Mouse (Mus musculus) lung, postnatal 0 days (tissue): Measurements from ENCODE around the gene AU018091. TPM values are rescaled to one million over a fixed set of nuclear protein-coding genes. Genes with fewer than 3 reads are reported as not detected.
"Not testable (repeated sequence)": the region's sequence is repeated elsewhere in the genome, so short reads cannot be mapped to it uniquely, and the experiment has no call there.

Source experiments
- ATAC-seq: fragments of 200-750 bp; cut with Nextera tagmentation; 2 replicates; pipeline ENCODE4 v1.8.0; 2017; ENCODE audit warnings: moderate library complexity
- DNase-seq: peaks from one replicate; pipeline ENCODE4 v3.0.0-alpha.2; 2016; ENCODE audit warnings: low spot score
- H3K27ac ChIP-seq: fragments of 300-500 bp; sonication (generic); 2 replicates; pipeline ENCODE4 v1.5.1; 2014; ENCODE audit warnings: antibody characterized with exemption, mild to moderate bottlenecking, low read length, mixed read lengths
- H3K27me3 ChIP-seq: fragments of 300-500 bp; sonication (generic); replicated peaks from 2 replicates; pipeline ENCODE4 v1.6.1; 2014; ENCODE audit warnings: low read length, mixed read lengths; ENCODE audit not compliant: insufficient read depth
- H3K36me3 ChIP-seq: fragments of 300-500 bp; sonication (generic); 2 replicates; pipeline ENCODE4 v1.6.1; 2014; ENCODE audit warnings: low read length, mixed read lengths; ENCODE audit not compliant: insufficient read depth
- H3K4me1 ChIP-seq: fragments of 300-500 bp; sonication (generic); 2 replicates; pipeline ENCODE4 v1.6.1; 2014; ENCODE audit warnings: antibody characterized with exemption, low read depth, low read length, mixed read lengths; ENCODE audit not compliant: insufficient read depth
- H3K4me2 ChIP-seq: fragments of 300-500 bp; sonication (generic); replicated peaks from 2 replicates; pipeline ENCODE4 v1.6.1; 2014; ENCODE audit warnings: low read depth, mild to moderate bottlenecking, low read length, moderate library complexity, mixed read lengths
- H3K4me3 ChIP-seq: fragments of 300-500 bp; sonication (generic); 2 replicates; pipeline ENCODE4 v1.5.1; 2014; ENCODE audit warnings: low read depth, low read length
- H3K9ac ChIP-seq: fragments of 300-500 bp; sonication (generic); replicated peaks from 2 replicates; pipeline ENCODE4 v1.6.1; 2014; ENCODE audit warnings: low read depth, mild to moderate bottlenecking
- H3K9me3 ChIP-seq: fragments of 300-500 bp; sonication (generic); 2 replicates; pipeline ENCODE4 v1.6.1; 2016; ENCODE audit warnings: low read length, mixed read lengths
- CTCF ChIP-seq: IDR thresholded peaks from 2 replicates; pipeline ENCODE4 v1.5.1; 2016; ENCODE audit warnings: antibody characterized with exemption, mild to moderate bottlenecking
- EP300 ChIP-seq: IDR thresholded peaks from 2 replicates; pipeline ENCODE4 v1.6.1; 2016; ENCODE audit warnings: antibody characterized with exemption, mild to moderate bottlenecking, control low read depth
- WGBS: fragments of 180-500 bp; shearing (Covaris S2); extraction: QIAGEN DNeasy Blood & Tissue Kit; methylation state at CpG from one replicate; pipeline ENCODE4 v1.1.7; 2014; 5-methylcytosine and 5-hydroxymethylcytosine counted together
- polyA plus RNA-seq: library from polyadenylated mRNA; unstranded; fragments of >200 nt; fragmentation: Nextera tagmentation; extraction: Ambion mirVana; gene quantifications from 2 replicates; pipeline ENCODE4 v1.2.1, GENCODE M21; 2015

AU018091 gene
- polyA plus RNA-seq, 1 experiment from 2014 or later, result 0.14 TPM

GRCm38 (mm10) chr7:3184394-3184793 is 15.4 kb upstream of the AU018091 start:
- DNase-seq (no peak), ATAC-seq (no peak)
- Histone ChIP-seq H3K9ac (no peak overlapping the region), H3K4me2 (no peak overlapping the region), H3K4me1 (no peaks in the 10 kb centered on the region), H3K9me3 (no peaks in the 10 kb centered on the region), H3K27me3 (no peaks in the 10 kb centered on the region), H3K27ac (no peak overlapping the region), H3K36me3 (no peaks in the 10 kb centered on the region), H3K4me3 (no peak overlapping the region)
- 35% methylated on average over 4 of the region's 4 CpGs for WGBS
- TF ChIP-seq CTCF, result peak; percentile 59
- TF ChIP-seq EP300, result no peak

- 86% methylated on average over 21 of the region's 24 CpGs for WGBS
- ATAC-seq, H3K9me3 ChIP-seq, H3K4me3 ChIP-seq, H3K4me2 ChIP-seq, DNase-seq, H3K27ac ChIP-seq, H3K27me3 ChIP-seq, H3K9ac ChIP-seq, H3K4me1 ChIP-seq, H3K36me3 ChIP-seq: not testable (repeated sequence)
Measured at GRCm38 (mm10) chr7:3180958-3181357, 12.0 kb upstream of the AU018091 start.

GRCm38 (mm10) chr7:3168296-3168695 is 707 bp downstream of the AU018091 start:
- H3K9me3 ChIP-seq, result no peaks in the 10 kb centered on the region
- DNase-seq (peak; percentile 34), ATAC-seq (peak; percentile 35; the same call in 1 of the 2 replicates)
- H3K4me2 ChIP-seq, result no peak overlapping the region
- no peaks in the 10 kb centered on the region for H3K27me3 ChIP-seq
- TF ChIP-seq EP300 (0 out of 2 replicates have a peak, but pooled peaks have one; percentile 10), CTCF (no peak)
- H3K4me1 ChIP-seq, result no peaks in the 10 kb centered on the region
- no peaks in the 10 kb centered on the region for H3K36me3 ChIP-seq
- 81% methylated on average over 1 of the region's 1 CpGs for WGBS
- H3K27ac ChIP-seq, result no peak overlapping the region
- H3K4me3 ChIP-seq, result no peak overlapping the region
- H3K9ac ChIP-seq, result no peak overlapping the region

- H3K9ac ChIP-seq, result no peak overlapping the region
- WGBS, result 94% methylated on average over 4 of the region's 4 CpGs
- H3K4me3 ChIP-seq, result no peak overlapping the region
- no peaks in the 10 kb centered on the region for H3K9me3 ChIP-seq
- DNase-seq, result no peak
- no peak for ATAC-seq
- H3K27me3 ChIP-seq, result no peaks in the 10 kb centered on the region
- no peaks in the 10 kb centered on the region for H3K36me3 ChIP-seq
- TF ChIP-seq EP300, result no peak
- H3K27ac ChIP-seq, result no peak overlapping the region
- no peaks in the 10 kb centered on the region for H3K4me1 ChIP-seq
- no peak overlapping the region for H3K4me2 ChIP-seq
Measured at GRCm38 (mm10) chr7:3166270-3166669, 2.7 kb downstream of the AU018091 start.

GRCm38 (mm10) chr7:3164991-3165390 is 4.0 kb downstream of the AU018091 start:
- TF ChIP-seq EP300 (no peak), CTCF (no peak)
- Histone ChIP-seq H3K36me3 (no peaks in the 10 kb centered on the region), H3K4me2 (no peak overlapping the region), H3K9me3 (no peaks in the 10 kb centered on the region), H3K27me3 (no peaks in the 10 kb centered on the region), H3K27ac (no peak overlapping the region), H3K9ac (no peak overlapping the region), H3K4me3 (no peak overlapping the region), H3K4me1 (no peaks in the 10 kb centered on the region)
- ATAC-seq (no peak), DNase-seq (no peak)

GRCm38 (mm10) chr7:3164381-3164780 is 4.6 kb downstream of the AU018091 start:
- Histone ChIP-seq H3K4me2 (no peak overlapping the region), H3K27ac (no peak overlapping the region), H3K9me3 (no peaks in the 10 kb centered on the region), H3K4me1 (no peaks in the 10 kb centered on the region), H3K36me3 (no peaks in the 10 kb centered on the region), H3K9ac (no peak overlapping the region), H3K4me3 (no peak overlapping the region), H3K27me3 (no peaks in the 10 kb centered on the region)
- 78% methylated on average over 6 of the region's 6 CpGs for WGBS
- TF ChIP-seq EP300, result no peak
- TF ChIP-seq CTCF, result no peak
- ATAC-seq (no peak), DNase-seq (no peak)

- Histone ChIP-seq H3K4me3 (no peak overlapping the region), H3K9ac (no peak overlapping the region), H3K4me2 (no peak overlapping the region), H3K4me1 (no peaks in the 10 kb centered on the region), H3K36me3 (no peaks in the 10 kb centered on the region), H3K9me3 (no peaks in the 10 kb centered on the region), H3K27ac (no peak overlapping the region), H3K27me3 (no peaks in the 10 kb centered on the region)
- TF ChIP-seq CTCF (no peak), EP300 (no peak)
- DNase-seq (no peak), ATAC-seq (no peak)
- 50% methylated on average over 1 of the region's 1 CpGs for WGBS
Measured at GRCm38 (mm10) chr7:3150376-3150775, 18.6 kb downstream of the AU018091 start.
